Mouse (Mus musculus): ENCODE results near the gene Ddx39b. TPM values are rescaled to one million over a fixed set of nuclear protein-coding genes. Genes with fewer than 3 reads are reported as not detected.

Gene Ddx39b
- total RNA-seq, 2 experiments from 2014 or later, result 221 to 230 TPM

- no peak for DNase-seq
These were observed 3.5 kb downstream of the Ddx39b start for GRCm38 (mm10) chr17:35244999-35245398.

GRCm38 (mm10) chr17:35245731-35246623 is 4.4 kb downstream of the Ddx39b start:
- no peak for DNase-seq

DNA sequence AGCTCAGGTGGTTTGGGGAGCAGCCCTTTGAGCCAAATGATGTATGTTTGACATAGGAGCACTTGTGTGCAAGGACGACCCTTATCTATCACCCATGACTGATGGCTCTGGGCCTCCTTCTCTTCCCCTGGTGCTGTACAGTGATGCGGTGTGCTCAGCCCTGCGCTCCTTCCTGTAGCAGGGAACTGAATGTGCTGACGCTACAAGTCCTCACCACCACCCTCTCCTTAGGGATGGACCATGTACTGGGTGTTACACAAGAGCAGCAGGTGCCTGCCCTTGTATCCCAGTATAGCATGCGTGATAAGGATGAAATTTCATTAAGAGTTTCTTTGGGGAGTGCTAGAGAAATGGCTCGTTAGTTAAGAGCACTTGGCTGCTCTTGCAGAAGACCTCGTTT is 5.6 kb downstream of the Ddx39b start:
- no peak for DNase-seq

GRCm38 (mm10) chr17:35248986-35249385 is 7.4 kb downstream of the Ddx39b start:
- no peak for DNase-seq

DNA sequence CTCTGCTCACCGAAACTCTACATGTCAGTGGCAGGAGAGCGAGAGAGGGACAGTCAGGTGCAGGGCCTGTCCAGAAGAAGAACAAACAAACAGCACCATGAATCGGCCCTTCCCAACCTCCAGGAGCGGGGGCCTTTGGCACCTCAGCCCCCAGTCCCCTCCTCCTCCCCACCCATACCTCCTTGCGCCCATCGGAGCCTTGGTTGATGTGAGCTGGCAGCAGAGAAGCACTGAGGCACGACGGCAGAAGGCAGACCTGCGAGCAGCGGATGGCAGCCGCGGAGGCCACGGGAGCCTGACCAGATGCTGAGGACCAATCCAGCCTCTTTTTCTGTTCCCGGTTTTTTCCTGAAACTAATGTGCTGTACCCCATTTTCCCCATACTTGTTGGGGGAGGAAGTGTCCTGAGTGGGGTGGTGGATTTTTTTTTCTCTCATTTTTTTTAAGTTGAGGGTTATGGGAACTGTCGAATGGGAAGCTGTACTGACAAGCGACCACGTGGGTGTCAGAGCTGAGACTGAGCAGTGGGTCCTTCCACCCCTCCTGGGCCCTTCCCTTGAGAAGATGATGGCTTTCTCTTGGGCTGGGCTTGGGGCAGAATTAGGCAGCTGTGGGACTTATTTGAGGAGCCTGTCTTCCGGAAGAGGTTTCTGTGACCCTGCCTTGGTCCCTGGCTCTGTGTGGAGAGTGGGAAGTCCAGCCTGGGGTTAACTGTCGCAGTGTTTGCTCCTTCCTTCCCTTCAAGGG is 8.1 kb downstream of the Ddx39b start:
- DNase-seq, result no peak

GRCm38 (mm10) chr17:35250348-35251120 is 9.0 kb downstream of the Ddx39b start:
- no peak for DNase-seq

- DNase-seq, result no peak
These were observed 9.7 kb downstream of the Ddx39b start for GRCm38 (mm10) chr17:35251162-35251719.

DNA sequence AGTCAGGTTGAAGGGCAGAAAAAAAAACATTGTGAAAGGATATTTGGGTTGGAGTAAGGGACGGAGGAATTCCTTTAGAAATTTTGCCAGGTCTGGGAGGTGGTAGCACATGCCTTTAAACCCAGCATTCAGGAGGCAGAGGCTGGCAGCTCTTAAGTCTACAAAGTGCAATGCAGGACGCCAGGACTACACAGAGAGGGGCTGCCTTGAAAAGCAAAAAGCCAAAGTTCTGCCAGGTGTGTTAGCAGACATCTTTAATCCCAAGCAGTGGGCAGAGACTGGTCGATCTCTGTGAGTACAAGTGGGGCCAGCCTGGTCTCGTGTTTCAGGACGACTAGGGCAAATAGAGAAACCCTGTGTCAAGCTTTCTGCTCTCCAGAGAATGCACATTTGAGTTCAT is 10.4 kb downstream of the Ddx39b start:
- DNase-seq, result no peak

- no peak for DNase-seq
These were observed 11.2 kb downstream of the Ddx39b start for GRCm38 (mm10) chr17:35252619-35253292.

DNA sequence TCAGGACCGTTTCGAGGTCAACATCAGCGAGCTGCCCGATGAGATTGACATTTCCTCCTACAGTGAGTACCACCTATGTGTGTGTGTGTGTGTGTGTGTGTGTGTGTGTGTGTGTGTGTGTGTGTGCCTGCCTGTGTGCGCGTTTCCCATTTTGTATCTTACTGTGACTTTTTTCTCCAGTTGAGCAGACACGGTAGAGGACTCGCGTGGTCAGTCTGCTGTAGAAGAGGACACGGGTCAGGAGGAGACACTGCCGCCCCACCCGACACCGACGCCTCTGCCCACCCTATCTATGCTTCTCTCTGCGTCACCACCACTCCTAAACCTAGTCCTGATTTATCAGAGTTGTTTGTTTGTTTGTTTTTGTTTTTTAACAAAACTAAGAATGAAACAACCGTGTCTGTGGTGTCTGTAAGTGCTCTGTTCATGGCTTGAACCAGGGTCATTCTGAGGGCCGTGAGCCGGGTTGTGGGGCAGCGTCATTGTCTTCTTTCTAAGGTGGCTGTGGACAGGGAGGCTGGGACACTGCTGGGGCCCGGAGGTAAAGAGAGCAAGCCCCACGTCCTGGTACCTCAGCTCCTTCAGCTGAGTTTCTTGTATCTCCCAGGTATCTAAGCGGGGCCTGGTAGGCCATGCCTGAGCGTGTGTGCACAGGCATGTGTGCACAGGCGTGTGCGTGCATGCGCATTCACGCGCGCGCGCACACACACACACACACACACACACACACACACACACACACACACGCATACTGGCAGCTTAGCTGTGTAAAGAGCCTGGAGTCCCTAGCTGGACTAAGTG is 11.9 kb downstream of the Ddx39b start:
- no peak for DNase-seq

- DNase-seq, result peak; percentile 75
These were observed 12.9 kb downstream of the Ddx39b start for GRCm38 (mm10) chr17:35254241-35255098.

DNA sequence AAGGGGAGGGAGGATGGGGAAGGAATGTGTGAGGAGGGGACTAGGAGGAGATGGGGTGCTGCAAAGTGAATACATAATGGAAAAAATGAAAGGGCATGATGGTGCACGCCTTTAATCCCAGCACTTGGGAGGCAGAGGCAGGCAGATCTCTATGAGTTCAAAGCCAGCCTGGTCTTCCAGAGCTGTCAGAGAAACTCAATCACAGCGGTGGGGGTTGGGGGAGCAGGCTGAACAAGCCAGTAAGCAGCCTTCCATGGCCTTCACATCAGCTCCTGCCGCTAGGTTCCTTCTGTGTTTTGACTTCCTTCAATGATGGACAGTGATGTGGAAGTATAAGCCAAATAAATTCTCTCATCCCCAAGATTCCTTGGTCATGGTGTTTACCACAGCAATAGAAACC is 13.8 kb downstream of the Ddx39b start:
- peak; percentile 6 for DNase-seq

DNA sequence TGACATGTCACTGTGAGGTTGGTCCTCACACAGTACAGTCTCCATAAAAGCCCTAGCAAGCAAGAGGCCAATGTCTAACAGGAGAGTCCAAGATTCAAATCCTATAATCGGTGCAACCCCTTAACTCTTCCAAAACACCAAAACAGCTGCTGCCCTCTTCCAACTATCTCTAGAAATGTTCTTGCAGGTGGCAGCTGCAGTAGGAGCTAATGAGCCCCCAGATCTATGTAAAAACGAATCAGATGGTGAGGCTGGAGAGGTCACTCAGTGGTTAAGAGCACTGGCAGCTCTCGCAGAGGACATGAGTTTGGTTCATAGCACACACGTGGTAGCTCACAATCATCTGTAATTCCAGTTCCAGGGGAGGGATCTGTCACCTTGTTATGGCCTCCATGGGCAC is 14.2 kb downstream of the Ddx39b start:
- DNase-seq, result no peak

GRCm38 (mm10) chr17:35257378-35257777 is 15.8 kb downstream of the Ddx39b start:
- no peak for DNase-seq

- peak; percentile 95 for DNase-seq
These were observed 16.4 kb downstream of the Ddx39b start for GRCm38 (mm10) chr17:35257824-35258491.

GRCm38 (mm10) chr17:35258492-35259478 is 17.2 kb downstream of the Ddx39b start:
- peak; percentile 39 for DNase-seq

- DNase-seq, result peak; percentile 4
These were observed 18.1 kb downstream of the Ddx39b start for GRCm38 (mm10) chr17:35259621-35260020.

DNA sequence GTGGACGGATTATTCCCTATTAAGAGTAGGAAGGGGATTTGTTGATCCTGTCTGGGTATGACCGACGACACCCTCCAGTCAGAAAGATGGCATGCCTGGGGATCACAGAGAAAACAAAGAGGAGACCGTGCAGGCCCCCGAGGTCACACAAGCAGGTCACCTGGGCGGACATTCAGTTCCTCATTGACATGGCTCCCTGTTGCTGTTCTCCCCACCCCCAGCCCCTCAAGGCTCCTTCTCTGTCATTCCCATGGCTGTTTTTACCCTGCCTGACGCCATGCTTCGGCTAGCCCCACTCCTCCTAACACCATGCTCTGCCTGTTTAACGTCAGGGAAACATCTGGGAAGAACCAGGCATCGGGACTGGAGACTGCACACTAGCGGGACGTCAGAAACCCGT is 20.1 kb downstream of the Ddx39b start:
- DNase-seq, result peak; percentile 4
